Mouse (Mus musculus): ENCODE data around the gene Epc2. TPM values are rescaled to one million over a fixed set of nuclear protein-coding genes. Genes with fewer than 3 reads are reported as not detected.

Gene Epc2
- polyA plus RNA-seq, 1 experiment from 2014 or later, result 11.9 TPM

- no peaks in the 10 kb centered on the region for H3K27me3 ChIP-seq (ENCODE audit: control insufficient read depth, insufficient read depth, low read length)
- H3K9ac ChIP-seq (ENCODE audit: low read length), result no peak overlapping the region
- H3K36me3 ChIP-seq (ENCODE audit: control insufficient read depth, insufficient read depth, low read length), result no peaks in the 10 kb centered on the region
- ATAC-seq (ENCODE audit: insufficient number of reproducible peaks, low FRiP score, low TSS enrichment, low read depth) (no peak), DNase-seq (ENCODE audit: low spot score) (no peak)
- H3K4me3 ChIP-seq (ENCODE audit: low read depth, low read length), result no peak overlapping the region
- 83% methylated on average over 4 of the region's 4 CpGs for WGBS
- H3K4me2 ChIP-seq (ENCODE audit: low read depth, severe bottlenecking), result no peak overlapping the region
- no peaks in the 10 kb centered on the region for H3K9me3 ChIP-seq (ENCODE audit: control insufficient read depth, low read length)
- no peak overlapping the region for H3K27ac ChIP-seq (replicated peaks; ENCODE audit: low read depth, low read length)
- H3K4me1 ChIP-seq (ENCODE audit: control insufficient read depth, insufficient read depth, low read length), result no peaks in the 10 kb centered on the region
Measured at GRCm38 (mm10) chr2:49424788-49425187, 26.5 kb upstream of the Epc2 start.

- H3K27ac ChIP-seq (replicated peaks; ENCODE audit: low read depth, low read length), result no peak overlapping the region
- no peaks in the 10 kb centered on the region for H3K4me1 ChIP-seq (ENCODE audit: control insufficient read depth, insufficient read depth, low read length)
- no peak overlapping the region for H3K4me2 ChIP-seq (ENCODE audit: low read depth, severe bottlenecking)
- DNase-seq (ENCODE audit: low spot score) (no peak), ATAC-seq (ENCODE audit: insufficient number of reproducible peaks, low FRiP score, low TSS enrichment, low read depth) (no peak)
- no peaks in the 10 kb centered on the region for H3K9me3 ChIP-seq (ENCODE audit: control insufficient read depth, low read length)
- no peak overlapping the region for H3K9ac ChIP-seq (ENCODE audit: low read length)
- H3K27me3 ChIP-seq (ENCODE audit: control insufficient read depth, insufficient read depth, low read length), result no peaks in the 10 kb centered on the region
- WGBS, result 61% methylated on average over 10 of the region's 10 CpGs
- no peak overlapping the region for H3K4me3 ChIP-seq (ENCODE audit: low read depth, low read length)
- no peaks in the 10 kb centered on the region for H3K36me3 ChIP-seq (ENCODE audit: control insufficient read depth, insufficient read depth, low read length)
Measured at GRCm38 (mm10) chr2:49426175-49426574, 25.1 kb upstream of the Epc2 start.

- DNase-seq (ENCODE audit: low spot score) (no peak), ATAC-seq (ENCODE audit: insufficient number of reproducible peaks, low FRiP score, low TSS enrichment, low read depth) (no peak)
- Histone ChIP-seq H3K4me1 (ENCODE audit: control insufficient read depth, insufficient read depth, low read length) (no peaks in the 10 kb centered on the region), H3K9ac (ENCODE audit: low read length) (no peak overlapping the region), H3K27ac (replicated peaks; ENCODE audit: low read depth, low read length) (no peak overlapping the region), H3K4me2 (ENCODE audit: low read depth, severe bottlenecking) (no peak overlapping the region), H3K4me3 (ENCODE audit: low read depth, low read length) (no peak overlapping the region), H3K36me3 (ENCODE audit: control insufficient read depth, insufficient read depth, low read length) (no peaks in the 10 kb centered on the region), H3K9me3 (ENCODE audit: control insufficient read depth, low read length) (no peaks in the 10 kb centered on the region), H3K27me3 (ENCODE audit: control insufficient read depth, insufficient read depth, low read length) (no peaks in the 10 kb centered on the region)
- 92% methylated on average over 1 of the region's 1 CpGs for WGBS
Measured at GRCm38 (mm10) chr2:49431015-49431414, 20.3 kb upstream of the Epc2 start.

GRCm38 (mm10) chr2:49433211-49433610 is 18.1 kb upstream of the Epc2 start:
- Histone ChIP-seq H3K27me3 (ENCODE audit: control insufficient read depth, insufficient read depth, low read length) (no peaks in the 10 kb centered on the region), H3K36me3 (ENCODE audit: control insufficient read depth, insufficient read depth, low read length) (no peaks in the 10 kb centered on the region), H3K27ac (replicated peaks; ENCODE audit: low read depth, low read length) (no peak overlapping the region), H3K9me3 (ENCODE audit: control insufficient read depth, low read length) (no peaks in the 10 kb centered on the region), H3K4me1 (ENCODE audit: control insufficient read depth, insufficient read depth, low read length) (no peaks in the 10 kb centered on the region), H3K4me3 (ENCODE audit: low read depth, low read length) (no peak overlapping the region), H3K4me2 (ENCODE audit: low read depth, severe bottlenecking) (no peak overlapping the region), H3K9ac (ENCODE audit: low read length) (no peak overlapping the region)
- WGBS, result 92% methylated on average over 9 of the region's 9 CpGs
- no peak for DNase-seq (ENCODE audit: low spot score)
- ATAC-seq (ENCODE audit: insufficient number of reproducible peaks, low FRiP score, low TSS enrichment, low read depth), result no peak

DNA sequence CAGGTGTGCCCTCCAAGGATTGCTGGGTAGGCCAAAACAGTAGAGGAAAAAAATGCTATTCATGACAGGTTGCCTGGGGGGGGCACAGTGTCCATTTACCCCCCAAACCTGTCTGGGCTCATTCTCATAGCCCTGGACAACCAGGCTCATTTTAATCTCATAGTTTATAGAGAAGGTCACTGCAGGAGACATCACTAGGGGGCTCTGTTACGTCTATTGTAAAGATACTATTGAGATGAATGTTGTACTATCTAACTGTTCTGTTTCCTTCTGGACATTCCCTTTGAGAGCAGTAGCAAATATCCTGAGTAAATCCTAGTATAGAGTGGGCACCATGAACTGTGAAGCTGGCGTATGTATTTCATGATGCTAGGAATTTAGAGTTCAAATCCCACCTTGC is 5.0 kb upstream of the Epc2 start:
- DNase-seq (ENCODE audit: low spot score), result no peak
- no peaks in the 10 kb centered on the region for H3K36me3 ChIP-seq (ENCODE audit: control insufficient read depth, insufficient read depth, low read length)
- H3K27ac ChIP-seq (replicated peaks; ENCODE audit: low read depth, low read length), result no peak overlapping the region
- H3K27me3 ChIP-seq (ENCODE audit: control insufficient read depth, insufficient read depth, low read length), result no peaks in the 10 kb centered on the region
- H3K4me1 ChIP-seq (ENCODE audit: control insufficient read depth, insufficient read depth, low read length), result peaks cover 10% of the 10 kb centered on the region
- no peak overlapping the region for H3K4me3 ChIP-seq (ENCODE audit: low read depth, low read length)
- no peak for ATAC-seq (ENCODE audit: insufficient number of reproducible peaks, low FRiP score, low TSS enrichment, low read depth)
- H3K4me2 ChIP-seq (ENCODE audit: low read depth, severe bottlenecking), result no peak overlapping the region
- H3K9ac ChIP-seq (ENCODE audit: low read length), result no peak overlapping the region
- no peaks in the 10 kb centered on the region for H3K9me3 ChIP-seq (ENCODE audit: control insufficient read depth, low read length)
- 78% methylated on average over 2 of the region's 2 CpGs for WGBS

- no peak for ATAC-seq (ENCODE audit: insufficient number of reproducible peaks, low FRiP score, low TSS enrichment, low read depth)
Measured at GRCm38 (mm10) chr2:49447586-49448475, 3.5 kb upstream of the Epc2 start.

DNA sequence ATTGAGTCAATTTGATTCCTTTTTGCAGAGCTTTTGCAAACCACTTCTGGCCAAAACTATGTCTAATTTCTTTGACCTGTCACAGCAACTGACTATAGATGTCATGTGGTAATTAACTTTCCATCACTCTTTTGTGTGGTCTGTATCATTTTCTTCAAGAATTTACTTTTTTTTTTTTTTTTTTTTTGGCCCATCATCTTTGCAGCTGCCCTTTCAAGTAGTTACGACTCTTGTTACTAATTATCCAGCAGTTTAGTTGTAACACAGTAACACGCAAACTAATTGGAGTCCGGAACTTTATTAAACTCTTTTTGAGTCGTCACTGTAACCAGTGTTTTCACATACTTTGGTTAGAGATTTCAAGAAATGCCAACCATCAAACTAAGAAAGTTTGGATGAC is 819 bp upstream of the Epc2 start:
- ATAC-seq (ENCODE audit: insufficient number of reproducible peaks, low FRiP score, low TSS enrichment, low read depth) (no peak), DNase-seq (ENCODE audit: low spot score) (peak; percentile 4)
- 8% methylated on average over 4 of the region's 4 CpGs for WGBS
- peaks cover 10% of the 10 kb centered on the region for H3K4me1 ChIP-seq (ENCODE audit: control insufficient read depth, insufficient read depth, low read length)
- peak overlapping the region; percentile 80 for H3K4me3 ChIP-seq (ENCODE audit: low read depth, low read length)
- H3K9ac ChIP-seq (ENCODE audit: low read length), result peak overlapping the region; percentile 99
- no peaks in the 10 kb centered on the region for H3K36me3 ChIP-seq (ENCODE audit: control insufficient read depth, insufficient read depth, low read length)
- no peak overlapping the region; the same call in 1 of the 2 replicates for H3K27ac ChIP-seq (replicated peaks; ENCODE audit: low read depth, low read length)
- no peaks in the 10 kb centered on the region for H3K9me3 ChIP-seq (ENCODE audit: control insufficient read depth, low read length)
- peak overlapping the region; percentile 83 for H3K4me2 ChIP-seq (ENCODE audit: low read depth, severe bottlenecking)
- H3K27me3 ChIP-seq (ENCODE audit: control insufficient read depth, insufficient read depth, low read length), result no peaks in the 10 kb centered on the region

More at GRCm38 (mm10) chr2:49447586-49448475, 3.5 kb upstream of the Epc2 start:
- WGBS, result 7% methylated on average over 8 of the region's 8 CpGs
- H3K4me1 ChIP-seq (ENCODE audit: control insufficient read depth, insufficient read depth, low read length), result peaks cover 10% of the 10 kb centered on the region
- peak overlapping the region; percentile 80 for H3K27ac ChIP-seq (replicated peaks; ENCODE audit: low read depth, low read length)
- H3K9ac ChIP-seq (ENCODE audit: low read length), result no peak overlapping the region
- no peaks in the 10 kb centered on the region for H3K27me3 ChIP-seq (ENCODE audit: control insufficient read depth, insufficient read depth, low read length)
- H3K4me2 ChIP-seq (ENCODE audit: low read depth, severe bottlenecking), result peak overlapping the region; percentile 28
- H3K9me3 ChIP-seq (ENCODE audit: control insufficient read depth, low read length), result no peaks in the 10 kb centered on the region
- H3K4me3 ChIP-seq (ENCODE audit: low read depth, low read length), result no peak overlapping the region
- peak; percentile 55 for DNase-seq (ENCODE audit: low spot score)
- no peaks in the 10 kb centered on the region for H3K36me3 ChIP-seq (ENCODE audit: control insufficient read depth, insufficient read depth, low read length)

GRCm38 (mm10) chr2:49451637-49452211 is 438 bp downstream of the Epc2 start:
- WGBS, result under 1% methylated on average over 48 of the region's 64 CpGs
- peak; percentile 94 for DNase-seq (ENCODE audit: low spot score)
- H3K9ac ChIP-seq (ENCODE audit: low read length), result peak overlapping the region; percentile 99
- H3K9me3 ChIP-seq (ENCODE audit: control insufficient read depth, low read length), result no peaks in the 10 kb centered on the region
- H3K4me1 ChIP-seq (ENCODE audit: control insufficient read depth, insufficient read depth, low read length), result peaks cover 10% of the 10 kb centered on the region
- ATAC-seq (ENCODE audit: insufficient number of reproducible peaks, low FRiP score, low TSS enrichment, low read depth), result peak; percentile 86
- no peaks in the 10 kb centered on the region for H3K36me3 ChIP-seq (ENCODE audit: control insufficient read depth, insufficient read depth, low read length)
- H3K4me2 ChIP-seq (ENCODE audit: low read depth, severe bottlenecking), result peak overlapping the region; percentile 53
- peak overlapping the region; percentile 100 for H3K27ac ChIP-seq (replicated peaks; ENCODE audit: low read depth, low read length)
- H3K4me3 ChIP-seq (ENCODE audit: low read depth, low read length), result peak overlapping the region; percentile 80
- H3K27me3 ChIP-seq (ENCODE audit: control insufficient read depth, insufficient read depth, low read length), result no peaks in the 10 kb centered on the region

Data from limb, embryonic 11.5 days (tissue).